Mouse (Mus musculus) limb, embryonic 11.5 days (tissue): Measurements from ENCODE around the gene Ntrk2. TPM values are rescaled to one million over a fixed set of nuclear protein-coding genes. Genes with fewer than 3 reads are reported as not detected.

ENCODE experiments used
- ATAC-seq: fragments of 200-750 bp; cut with Nextera tagmentation; 2 replicates; pipeline ENCODE4 v1.8.0; 2017; ENCODE audit warnings: low read depth; ENCODE audit not compliant: insufficient number of reproducible peaks, low FRiP score, low TSS enrichment
- DNase-seq: peaks from one replicate; pipeline ENCODE4 v3.0.0-alpha.2; 2015; ENCODE audit warnings: low spot score
- H3K27ac ChIP-seq: fragments of 300-500 bp; sonication (generic); replicated peaks from 2 replicates; pipeline ENCODE4 v1.5.1; 2014; ENCODE audit warnings: low read depth, mild to moderate bottlenecking, low read length
- H3K27me3 ChIP-seq: fragments of 300-500 bp; sonication (generic); 2 replicates; pipeline ENCODE4 v1.6.1; 2014; ENCODE audit warnings: mild to moderate bottlenecking, low read length, mixed read lengths; ENCODE audit not compliant: control insufficient read depth, insufficient read depth
- H3K36me3 ChIP-seq: fragments of 300-500 bp; sonication (generic); 2 replicates; pipeline ENCODE4 v1.6.1; 2014; ENCODE audit warnings: mild to moderate bottlenecking, low read length, moderate library complexity, mixed read lengths; ENCODE audit not compliant: control insufficient read depth, insufficient read depth
- H3K4me1 ChIP-seq: fragments of 300-500 bp; sonication (generic); 2 replicates; pipeline ENCODE4 v1.6.1; 2014; ENCODE audit warnings: low read length, mixed read lengths; ENCODE audit not compliant: control insufficient read depth, insufficient read depth
- H3K4me2 ChIP-seq: fragments of 300-500 bp; sonication (generic); 2 replicates; pipeline ENCODE4 v1.6.1; 2014; ENCODE audit warnings: low read depth, mild to moderate bottlenecking, moderate library complexity; ENCODE audit not compliant: severe bottlenecking
- H3K4me3 ChIP-seq: fragments of 300-500 bp; sonication (generic); 2 replicates; pipeline ENCODE4 v1.5.1; 2014; ENCODE audit warnings: low read depth, low read length
- H3K9ac ChIP-seq: fragments of 300-500 bp; sonication (generic); 2 replicates; pipeline ENCODE4 v1.6.1; 2014; ENCODE audit warnings: mild to moderate bottlenecking, low read length
- H3K9me3 ChIP-seq: fragments of 300-500 bp; sonication (generic); 2 replicates; pipeline ENCODE4 v1.6.1; 2016; ENCODE audit warnings: low read length; ENCODE audit not compliant: control insufficient read depth
- WGBS: fragments of 180-500 bp; shearing (Covaris S2); extraction: QIAGEN DNeasy Blood & Tissue Kit; methylation state at CpG from one replicate; pipeline ENCODE4 v1.1.7; 2014; 5-methylcytosine and 5-hydroxymethylcytosine counted together
- polyA plus RNA-seq: library from polyadenylated mRNA; unstranded; fragments of >200 nt; fragmentation: Nextera tagmentation; extraction: Ambion mirVana; gene quantifications from 2 replicates; pipeline ENCODE4 v1.2.1, GENCODE M21; 2014

The Ntrk2 gene
- polyA plus RNA-seq, 1 experiment from 2014 or later: 5.6 TPM

DNA sequence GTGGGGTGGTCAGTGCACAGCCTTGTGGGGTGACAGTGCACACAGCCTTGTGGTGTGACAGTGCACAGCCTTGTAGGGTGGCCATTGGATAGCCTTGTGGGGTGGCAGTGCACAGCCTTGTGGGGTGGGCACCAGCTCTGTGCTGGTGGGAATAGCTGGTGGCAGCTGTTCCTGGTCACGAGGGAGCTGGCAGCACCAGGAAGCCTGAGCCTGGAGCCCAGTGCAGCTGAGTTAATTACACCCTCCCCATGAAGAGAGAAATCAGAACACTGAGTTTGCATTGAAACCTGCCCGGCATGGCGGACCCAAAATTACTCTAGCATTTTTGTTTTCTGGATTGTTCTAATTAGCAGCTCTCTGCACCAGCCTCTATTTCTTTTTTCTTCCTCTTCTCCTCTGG, 259.3 kb downstream of the Ntrk2 start:
- ATAC-seq (no peak), DNase-seq (no peak)
- no peak overlapping the region for H3K4me2 ChIP-seq
- WGBS: 77% methylated on average over 3 of the region's 3 CpGs
- H3K4me3 ChIP-seq: no peak overlapping the region
- H3K27me3 ChIP-seq: no peaks in the 10 kb centered on the region
- H3K4me1 ChIP-seq: no peaks in the 10 kb centered on the region
- H3K36me3 ChIP-seq: no peaks in the 10 kb centered on the region
- no peak overlapping the region for H3K27ac ChIP-seq
- H3K9ac ChIP-seq: no peak overlapping the region
- no peaks in the 10 kb centered on the region for H3K9me3 ChIP-seq

DNA sequence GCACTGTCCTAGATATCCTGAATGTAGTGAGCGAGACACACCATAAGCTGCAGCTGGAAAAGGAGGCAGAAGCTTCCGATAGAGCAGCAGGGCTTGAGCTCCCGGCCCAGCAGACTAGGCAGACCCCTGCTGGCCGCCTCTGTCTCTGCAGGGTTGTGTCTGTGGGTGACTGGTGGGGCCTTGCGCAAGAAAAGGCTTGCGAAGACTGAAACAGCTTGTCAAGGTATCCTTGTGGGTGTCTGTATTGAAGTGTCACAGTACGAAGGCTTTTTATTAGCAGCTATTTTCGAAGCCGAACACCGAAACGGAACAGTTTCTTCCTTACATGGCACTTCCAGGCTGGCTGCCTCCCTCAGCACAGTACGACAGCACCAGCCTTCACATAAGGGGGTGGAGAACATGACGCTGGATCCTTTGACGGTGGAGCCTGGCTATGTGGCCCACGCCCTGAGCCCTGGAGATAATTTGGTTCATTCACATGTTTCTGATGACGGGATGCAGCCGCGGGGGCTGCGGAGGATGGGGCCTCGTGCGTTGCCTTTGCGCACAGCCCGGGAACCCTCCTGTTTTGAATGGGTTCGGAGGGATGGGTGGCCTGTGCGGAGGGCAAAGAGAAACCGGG, 267.4 kb downstream of the Ntrk2 start:
- peak; percentile 87 for DNase-seq
- 0 out of 2 replicates have a peak, but pooled peaks cover 3% of the 10 kb centered on the region for H3K27me3 ChIP-seq
- no peaks in the 10 kb centered on the region for H3K4me1 ChIP-seq
- no peak overlapping the region for H3K4me3 ChIP-seq
- peak overlapping the region; percentile 34 for H3K4me2 ChIP-seq
- no peaks in the 10 kb centered on the region for H3K36me3 ChIP-seq
- no peak overlapping the region for H3K9ac ChIP-seq
- WGBS: 26% methylated on average over 26 of the region's 26 CpGs
- ATAC-seq: peak; percentile 67; the same call in 1 of the 2 replicates
- H3K27ac ChIP-seq: no peak overlapping the region
- H3K9me3 ChIP-seq: no peaks in the 10 kb centered on the region

DNA sequence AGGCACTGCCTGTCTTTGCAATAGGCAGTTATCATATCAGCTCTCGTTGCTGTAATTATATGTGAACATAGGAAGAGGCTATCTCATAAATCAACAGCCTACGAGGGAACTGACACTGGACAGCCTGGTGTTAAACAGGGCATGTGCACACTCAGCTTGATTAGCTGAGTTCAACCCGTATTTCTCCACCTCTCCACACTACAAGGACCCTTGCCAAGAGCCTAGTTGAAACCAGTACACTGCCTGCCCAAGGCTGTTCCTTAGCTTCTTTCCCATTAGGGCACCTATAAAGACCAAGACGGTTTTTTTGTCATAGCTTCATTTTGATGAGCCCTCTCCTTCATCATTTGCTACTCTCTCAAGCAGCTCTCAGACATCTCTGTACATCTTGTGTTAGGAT, 270.1 kb downstream of the Ntrk2 start:
- WGBS: 53% methylated on average over 4 of the region's 4 CpGs
- no peaks in the 10 kb centered on the region for H3K36me3 ChIP-seq
- no peak overlapping the region for H3K4me3 ChIP-seq
- ATAC-seq (no peak), DNase-seq (no peak)
- no peak overlapping the region for H3K9ac ChIP-seq
- H3K27ac ChIP-seq: no peak overlapping the region
- 0 out of 2 replicates have a peak, but pooled peaks cover 3% of the 10 kb centered on the region for H3K27me3 ChIP-seq
- no peaks in the 10 kb centered on the region for H3K9me3 ChIP-seq
- no peak overlapping the region for H3K4me2 ChIP-seq
- H3K4me1 ChIP-seq: no peaks in the 10 kb centered on the region

DNA sequence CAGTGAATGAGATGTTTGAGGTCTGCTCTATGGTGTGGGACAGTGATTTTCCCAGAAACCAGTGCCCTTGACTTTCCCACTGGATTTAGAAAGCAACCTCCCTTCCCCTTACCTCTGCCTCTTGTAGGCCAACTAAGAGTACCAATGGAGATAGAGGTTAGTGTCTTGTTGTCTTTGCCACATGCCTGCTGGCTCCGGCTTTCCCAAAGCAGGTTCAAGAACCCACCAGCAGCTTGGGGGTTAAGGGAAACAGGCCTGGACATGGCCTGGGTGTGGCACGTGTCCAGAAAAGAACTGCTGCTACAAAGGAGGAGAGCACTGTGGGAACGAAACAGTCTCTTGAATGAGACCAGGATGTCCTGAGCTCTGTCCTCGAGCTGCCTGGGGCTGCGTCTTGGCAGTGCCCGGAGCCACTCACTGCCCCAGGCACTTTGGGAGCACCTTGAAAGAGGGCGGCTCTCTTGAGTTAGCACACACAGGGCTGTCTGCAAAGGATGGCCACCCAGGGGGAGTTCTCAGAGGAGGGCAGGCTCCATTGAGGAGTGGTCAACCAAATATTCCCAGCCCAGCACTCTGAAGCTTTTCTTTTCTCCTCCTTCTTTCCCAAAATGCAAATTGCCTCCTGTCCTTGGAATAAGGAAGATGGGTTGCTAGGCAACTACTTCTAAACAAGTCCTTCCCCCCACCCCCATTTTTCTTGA, 273.5 kb downstream of the Ntrk2 start:
- no peak for DNase-seq
- H3K27ac ChIP-seq: no peak overlapping the region
- no peak overlapping the region for H3K4me3 ChIP-seq
- H3K4me2 ChIP-seq: no peak overlapping the region
- no peaks in the 10 kb centered on the region for H3K9me3 ChIP-seq
- WGBS: 77% methylated on average over 7 of the region's 7 CpGs
- ATAC-seq: no peak
- no peaks in the 10 kb centered on the region for H3K36me3 ChIP-seq
- H3K4me1 ChIP-seq: no peaks in the 10 kb centered on the region
- H3K27me3 ChIP-seq: no peaks in the 10 kb centered on the region
- no peak overlapping the region for H3K9ac ChIP-seq

DNA sequence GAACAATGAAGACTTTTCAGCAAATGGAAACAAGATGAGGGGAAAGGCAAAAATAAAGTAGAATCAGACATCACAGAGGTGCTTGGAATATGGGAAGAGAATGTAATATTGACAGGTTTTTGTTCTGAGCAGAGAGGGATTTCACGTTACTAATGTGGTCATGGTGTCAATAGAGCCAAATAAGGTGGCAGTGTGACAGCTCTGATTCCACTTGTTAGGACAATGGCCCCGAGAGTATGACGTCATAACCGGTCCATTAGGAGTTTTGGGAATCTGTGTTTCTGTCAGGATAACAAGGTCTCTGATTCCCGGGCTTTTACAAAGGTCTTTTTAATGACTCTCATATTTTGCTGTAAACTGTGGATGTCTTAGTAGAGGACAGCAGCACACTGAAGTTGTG, 274.1 kb downstream of the Ntrk2 start:
- Histone ChIP-seq H3K4me2 (no peak overlapping the region), H3K27ac (no peak overlapping the region), H3K9ac (no peak overlapping the region), H3K27me3 (no peaks in the 10 kb centered on the region), H3K4me1 (no peaks in the 10 kb centered on the region), H3K36me3 (no peaks in the 10 kb centered on the region), H3K4me3 (no peak overlapping the region), H3K9me3 (no peaks in the 10 kb centered on the region)
- ATAC-seq: no peak
- 83% methylated on average over 5 of the region's 5 CpGs for WGBS
- no peak for DNase-seq

DNA sequence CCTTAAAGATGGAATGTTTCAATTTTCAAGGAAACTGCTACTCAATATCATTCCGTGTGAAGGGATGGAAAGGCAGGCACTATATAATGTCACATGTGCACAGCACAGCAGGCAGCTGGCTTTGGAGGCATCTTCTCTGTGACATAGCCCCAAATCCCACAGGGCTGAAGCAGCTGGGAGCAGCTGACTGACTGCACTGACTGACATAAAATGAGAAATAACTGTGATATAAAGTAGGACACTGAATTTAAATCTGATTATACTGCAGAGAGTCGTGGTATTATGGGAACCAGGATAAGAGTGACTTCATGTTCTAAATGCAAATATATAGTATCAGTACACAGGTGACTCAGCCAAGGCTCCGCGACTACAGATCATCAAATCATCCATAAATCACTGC, 282.6 kb downstream of the Ntrk2 start:
- no peak overlapping the region for H3K9ac ChIP-seq
- no peaks in the 10 kb centered on the region for H3K27me3 ChIP-seq
- no peaks in the 10 kb centered on the region for H3K9me3 ChIP-seq
- ATAC-seq (no peak), DNase-seq (no peak)
- WGBS: 88% methylated on average over 4 of the region's 4 CpGs
- H3K4me2 ChIP-seq: no peak overlapping the region
- H3K4me3 ChIP-seq: no peak overlapping the region
- 0 out of 2 replicates have a peak, but pooled peaks cover 5% of the 10 kb centered on the region for H3K4me1 ChIP-seq
- no peak overlapping the region for H3K27ac ChIP-seq
- H3K36me3 ChIP-seq: no peaks in the 10 kb centered on the region

DNA sequence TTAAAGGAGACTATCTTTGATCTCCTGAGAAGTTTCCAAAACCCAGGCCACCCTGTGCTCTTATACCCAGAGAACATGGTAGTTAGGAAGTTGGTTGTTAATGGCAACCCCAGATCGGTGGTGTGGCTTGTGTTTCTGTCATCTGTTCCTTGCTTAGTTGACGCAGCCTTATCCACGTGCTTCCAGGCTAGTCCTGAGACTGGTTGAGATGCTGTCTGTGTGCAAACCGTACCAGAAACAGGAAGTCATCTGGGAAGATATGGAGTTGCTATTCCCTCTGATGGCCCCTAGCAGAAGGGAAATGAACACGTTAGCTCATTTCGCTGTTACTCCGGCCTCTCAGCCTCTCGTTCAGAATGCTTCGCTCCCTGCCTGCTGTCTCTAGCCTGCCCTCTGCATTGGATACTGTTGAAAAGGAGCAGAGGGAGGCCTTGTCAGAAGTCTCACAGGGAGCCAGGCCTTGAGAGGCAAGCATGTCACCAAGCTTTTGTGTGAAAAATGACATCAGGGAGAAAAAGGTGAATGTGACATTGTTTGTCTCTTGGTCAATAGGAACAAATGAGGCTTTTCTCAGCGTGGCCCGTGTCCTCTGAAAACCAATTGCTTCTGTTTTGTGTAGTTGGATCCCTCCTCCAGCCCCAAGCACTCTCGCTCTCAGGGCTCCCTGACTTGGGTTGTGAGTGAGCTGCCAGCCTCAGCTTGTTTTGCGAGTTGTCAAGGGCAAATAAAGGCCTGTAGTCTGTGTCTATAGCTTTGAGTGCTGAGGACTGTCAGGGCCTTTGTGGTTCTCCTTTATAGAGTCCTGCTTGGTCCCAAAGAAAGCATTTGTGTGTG, 285.0 kb downstream of the Ntrk2 start:
- 62% methylated on average over 13 of the region's 13 CpGs for WGBS
- Histone ChIP-seq H3K27me3 (no peaks in the 10 kb centered on the region), H3K27ac (no peak overlapping the region), H3K36me3 (no peaks in the 10 kb centered on the region), H3K9ac (no peak overlapping the region), H3K4me2 (no peak overlapping the region), H3K9me3 (no peaks in the 10 kb centered on the region), H3K4me1 (0 out of 2 replicates have a peak, but pooled peaks cover 15% of the 10 kb centered on the region), H3K4me3 (no peak overlapping the region)
- ATAC-seq (no peak), DNase-seq (no peak)

DNA sequence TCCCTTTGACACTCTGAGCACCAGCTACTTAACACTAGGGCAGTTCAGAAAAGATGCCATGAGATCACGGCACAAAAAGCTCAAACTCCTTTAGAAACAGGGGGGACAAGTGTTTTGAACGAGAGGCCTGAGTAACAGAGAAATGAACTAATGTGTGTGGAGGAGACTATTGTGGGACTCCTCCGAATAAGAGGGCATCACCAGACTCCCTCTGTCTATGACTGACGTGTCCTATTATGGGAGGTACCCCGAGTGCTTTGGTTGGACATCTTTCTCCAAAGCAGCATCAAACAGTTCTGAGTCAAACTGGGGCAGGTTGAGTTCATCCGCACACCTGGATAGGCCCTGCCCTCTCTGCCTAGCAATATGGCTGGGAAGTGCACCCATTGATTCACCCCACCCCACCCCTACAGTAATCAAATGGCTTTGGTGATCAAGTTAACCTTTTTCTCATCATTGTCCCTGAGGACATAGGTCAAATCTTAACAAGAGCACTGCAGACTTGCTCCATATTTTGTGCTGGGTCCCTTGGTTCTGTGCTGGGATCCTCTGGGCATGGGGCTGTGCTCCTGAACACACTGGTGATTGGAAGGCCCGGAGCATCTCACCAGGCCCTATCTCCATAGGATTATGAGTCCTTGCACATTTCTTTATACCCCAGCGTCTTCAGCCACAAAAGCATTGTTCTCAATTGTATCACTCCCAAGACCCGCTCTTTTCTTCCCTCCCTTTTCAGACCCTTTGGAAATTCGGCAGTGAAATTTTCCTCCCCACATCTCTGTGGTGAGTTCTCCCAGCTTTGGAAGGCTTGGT, 285.9 kb downstream of the Ntrk2 start:
- ATAC-seq (no peak), DNase-seq (no peak)
- Histone ChIP-seq H3K4me3 (no peak overlapping the region), H3K27me3 (no peaks in the 10 kb centered on the region), H3K9me3 (no peaks in the 10 kb centered on the region), H3K4me1 (0 out of 2 replicates have a peak, but pooled peaks cover 17% of the 10 kb centered on the region), H3K27ac (no peak overlapping the region), H3K9ac (no peak overlapping the region), H3K4me2 (no peak overlapping the region), H3K36me3 (no peaks in the 10 kb centered on the region)
- 66% methylated on average over 10 of the region's 10 CpGs for WGBS
